Mouse (Mus musculus): ENCODE data around the gene Hist2h3b.

- TF ChIP-seq POLR2A (IDR thresholded peaks at IDR 0.05; ENCODE audit: control insufficient read depth, extremely low read depth, insufficient read depth, low read length, poor library complexity) = no peak
- TF ChIP-seq CTCF (IDR thresholded peaks at IDR 0.05; ENCODE audit: borderline replicate concordance, control insufficient read depth, extremely low read depth, insufficient read depth, low read length, poor library complexity) = no peak
These were observed 41.5 kb upstream of the Hist2h3b start for GRCm38 (mm10) chr3:96226695-96227648.

All from thymus, adult 2 months (tissue).